Comparison of ENCODE assay signal across 8 mouse cellular contexts in genomic region chr9:16499621-16500381, GRCm38 (mm10). TPM values are rescaled to one million over a fixed set of nuclear protein-coding genes. Genes with fewer than 3 reads are reported as not detected.
A peak's percentile ranks its signal among the peaks of the same experiment; 100 is the strongest.
DNase-seq lines count a peak whose midpoint lies in the region; ATAC-seq and TF ChIP-seq lines count a peak whose summit lies in the region.

No protein-coding gene starts in this region.

- H3K36me3 ChIP-seq in embryonic facial prominence, embryonic 12.5 days = no peaks in the 10 kb centered on the region
- H3K36me3 ChIP-seq in lung, postnatal 0 days (ENCODE audit: insufficient read depth, low read length) = no peaks in the 10 kb centered on the region

- peak; percentile 5 for DNase-seq in thymus, postnatal 4 days
- DNase-seq in thymus, postnatal 14 days = no peak
- peak; percentile 44 to 56 for DNase-seq in heart, postnatal 10 days
- peak; percentile 70 to 79 for DNase-seq in layer of hippocampus, postnatal 14 days (ENCODE audit: low spot score in 2 of 2)
- peak; percentile 12 for DNase-seq in lung, postnatal 0 days (ENCODE audit: low spot score)
- peak; percentile 82 to 87 for DNase-seq in right cerebral cortex, postnatal 10 days (ENCODE audit: low spot score in 2 of 2)
- DNase-seq in thymus, postnatal 25 days = no peak

- H3K9me3 ChIP-seq in embryonic facial prominence, embryonic 12.5 days = no peaks in the 10 kb centered on the region
- H3K9me3 ChIP-seq in lung, postnatal 0 days (ENCODE audit: low read length) = no peaks in the 10 kb centered on the region

- intact Hi-C loops in heart, postnatal 10 days (cut with DNase I) = loop anchor here (5.0 to 10.0 kb wide), 4 partner anchors 58 to 582 kb away; no protein-coding TSS in a partner anchor

- peak overlapping the region; percentile 72 for H3K9ac ChIP-seq in embryonic facial prominence, embryonic 12.5 days
- no peak overlapping the region for H3K9ac ChIP-seq in lung, postnatal 0 days (replicated peaks; ENCODE audit: low read depth)

- peak overlapping the region; percentile 73 for H3K27ac ChIP-seq in embryonic facial prominence, embryonic 12.5 days
- no peak overlapping the region for H3K27ac ChIP-seq in lung, postnatal 0 days (ENCODE audit: low read length)

- under 1% methylated on average over 35 of the region's 35 CpGs for WGBS in embryonic facial prominence, embryonic 12.5 days
- WGBS in lung, postnatal 0 days = 1% methylated on average over 35 of the region's 35 CpGs

- 0 out of 2 replicates have a peak, but pooled peaks have one; percentile 6 for ATAC-seq in embryonic facial prominence, embryonic 12.5 days (ENCODE audit: insufficient number of reproducible peaks, insufficient read depth, low FRiP score, low TSS enrichment)
- no peak for ATAC-seq in lung, postnatal 0 days

- TF ChIP-seq CTCF in lung, postnatal 0 days (IDR thresholded peaks at IDR 0.05) = no peak

- TF ChIP-seq EP300 in lung, postnatal 0 days (IDR thresholded peaks at IDR 0.05) = no peak

- no peaks in the 10 kb centered on the region for H3K27me3 ChIP-seq in embryonic facial prominence, embryonic 12.5 days
- H3K27me3 ChIP-seq in lung, postnatal 0 days (replicated peaks; ENCODE audit: insufficient read depth, low read length) = peaks cover 23% of the 10 kb centered on the region

- no peaks in the 10 kb centered on the region; the same call in 1 of the 2 replicates for H3K4me1 ChIP-seq in embryonic facial prominence, embryonic 12.5 days
- peaks cover 6% of the 10 kb centered on the region; the same call in 1 of the 2 replicates for H3K4me1 ChIP-seq in lung, postnatal 0 days (ENCODE audit: insufficient read depth, low read depth, low read length)

- peak overlapping the region; percentile 57 for H3K4me3 ChIP-seq in embryonic facial prominence, embryonic 12.5 days
- peak overlapping the region; percentile 38 for H3K4me3 ChIP-seq in lung, postnatal 0 days (ENCODE audit: low read depth, low read length)

- H3K4me2 ChIP-seq in embryonic facial prominence, embryonic 12.5 days (replicated peaks) = peak overlapping the region; percentile 92
- peak overlapping the region; percentile 68 for H3K4me2 ChIP-seq in lung, postnatal 0 days (replicated peaks; ENCODE audit: low read depth, low read length)

RNA-seq across cellular contexts. Expression of gene Fat3, which starts 1.3 kb away (rescaled TPM):
- polyA plus RNA-seq in embryonic facial prominence, embryonic 12.5 days (2016; fragmentation: Nextera tagmentation; extraction: Ambion mirVana) = 3.2 and 3.3 TPM in 2 replicates
- 1 to 10 TPM; 1.3 to 1.4 TPM for total RNA-seq in heart, postnatal 10 days (2021)
- 10 to 100 TPM; 34.6 to 38.5 TPM for total RNA-seq in layer of hippocampus, postnatal 14 days (2021)
- polyA plus RNA-seq in lung, postnatal 0 days (2015; fragmentation: Nextera tagmentation; extraction: Ambion mirVana) = 0.77 and 0.78 TPM in 2 replicates

Comparison
In these comparisons a context has a peak if more than half of its experiments do, and no peak if none do; other contexts are left out.
1. DNase-seq: peak in thymus, postnatal 4 days (single experiment), heart, postnatal 10 days (2 of 2), layer of hippocampus, postnatal 14 days (2 of 2), lung, postnatal 0 days (single experiment) and right cerebral cortex, postnatal 10 days (2 of 2); none in thymus, postnatal 14 days (single experiment) and thymus, postnatal 25 days (single experiment).
2. RNA of gene Fat3, which starts 1.3 kb away (total RNA-seq): 34.6 to 38.5 TPM in layer of hippocampus, postnatal 14 days; 1.3 to 1.4 TPM in heart, postnatal 10 days; every median in the first group is over 10 times any median in the second.